Mouse (Mus musculus) ovary, postnatal 36 days (tissue): ENCODE data around the gene Fam129a.
A peak's percentile ranks its signal among the peaks of the same experiment; 100 is the strongest.
"Not testable (repeated sequence)": the region's sequence is repeated elsewhere in the genome, so short reads cannot be mapped to it uniquely, and the experiment has no call there.

Source experiments
- DNase-seq: peaks from one replicate; pipeline ENCODE4 v3.0.0; 2022; ENCODE audit warnings: low spot score, mixed read lengths

The Fam129a gene

DNA sequence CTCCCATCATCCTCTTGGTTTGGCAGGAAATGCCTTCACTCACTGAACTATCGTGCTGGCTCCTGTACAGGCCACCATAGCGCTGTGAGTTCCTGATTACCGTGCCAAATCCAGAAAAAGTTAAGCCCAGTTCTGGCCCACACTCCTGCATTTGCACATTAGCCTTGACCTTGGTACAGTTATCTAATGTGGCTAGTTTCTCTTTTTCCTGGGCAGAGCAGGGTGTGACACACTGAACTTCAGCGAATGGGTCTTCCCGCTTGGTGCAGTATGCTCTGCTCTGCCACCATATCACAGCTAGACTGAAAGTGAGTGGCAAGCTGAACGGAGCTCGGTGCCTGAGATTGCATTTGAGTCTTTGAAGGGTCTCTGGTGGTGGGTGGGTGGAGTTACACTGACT is 128.4 kb downstream of the Fam129a start:
- DNase-seq: no peak

DNA sequence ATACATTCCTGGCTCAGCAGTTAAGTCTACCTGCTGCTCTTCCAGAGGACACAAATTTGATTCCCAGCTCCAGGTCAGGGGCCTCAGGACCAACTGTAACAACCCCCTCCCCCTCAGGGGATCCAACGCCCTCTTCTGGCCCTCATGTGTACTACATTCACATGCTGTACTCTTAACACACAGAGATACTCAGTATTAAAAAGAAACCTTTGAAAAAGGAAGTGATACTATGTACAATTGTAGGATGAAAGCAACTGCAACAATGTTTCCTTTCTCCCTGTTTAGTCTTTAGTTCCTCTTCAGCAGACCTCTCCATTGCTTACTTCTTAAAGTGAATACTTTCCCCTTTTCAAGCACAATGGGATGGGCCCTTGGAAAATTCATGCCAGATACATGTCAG is 131.8 kb downstream of the Fam129a start:
- no peak for DNase-seq

DNA sequence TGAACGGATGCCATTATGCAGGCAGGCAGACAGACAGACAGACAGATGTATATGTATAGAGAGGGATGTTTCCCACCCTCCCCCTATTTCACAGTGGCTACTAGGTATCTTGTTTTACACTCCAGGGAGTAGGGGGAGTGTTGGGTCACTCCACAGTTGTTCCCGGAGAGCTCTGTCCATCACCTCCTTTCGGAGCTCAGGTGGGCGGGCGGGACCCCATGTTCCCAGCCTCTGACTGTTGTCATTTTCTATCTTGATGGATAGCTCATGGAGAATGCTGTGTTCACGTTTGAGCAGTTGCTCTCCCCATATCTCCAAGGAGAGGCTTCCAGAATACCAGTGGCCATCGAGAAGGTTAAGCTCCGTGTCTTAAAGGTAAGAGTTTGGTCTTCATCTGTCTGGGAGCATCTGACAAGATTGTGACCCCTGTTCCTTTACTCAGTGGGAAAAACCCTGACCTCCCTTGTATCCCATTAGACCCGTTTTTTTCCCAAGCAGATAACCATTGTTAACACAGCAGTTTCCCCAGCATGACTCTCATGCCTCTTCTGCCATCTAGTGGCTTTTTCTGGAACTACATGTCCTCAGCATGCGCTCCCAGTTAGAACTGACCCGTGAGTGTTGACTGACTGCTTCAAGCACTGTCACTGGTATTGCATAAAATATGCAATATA is 134.9 kb downstream of the Fam129a start:
- DNase-seq: peak; percentile 53

DNA sequence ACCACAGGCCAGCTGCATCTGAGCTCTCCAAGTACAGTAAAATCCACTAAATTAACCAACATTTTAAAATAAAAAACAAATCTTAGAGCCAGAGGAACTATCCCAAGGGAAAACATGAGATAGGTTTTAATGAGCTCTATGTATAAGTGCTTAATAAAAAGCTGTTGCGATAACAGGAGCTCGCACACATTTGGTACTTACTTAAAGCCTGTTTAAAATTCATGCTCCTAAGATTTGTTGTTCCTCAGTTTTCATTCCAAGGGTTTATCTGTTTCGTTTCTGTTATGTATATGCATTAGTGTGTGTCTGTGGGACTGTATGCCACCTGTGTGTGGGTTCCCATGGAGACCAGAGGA is 135.4 kb downstream of the Fam129a start:
- DNase-seq: no peak

DNA sequence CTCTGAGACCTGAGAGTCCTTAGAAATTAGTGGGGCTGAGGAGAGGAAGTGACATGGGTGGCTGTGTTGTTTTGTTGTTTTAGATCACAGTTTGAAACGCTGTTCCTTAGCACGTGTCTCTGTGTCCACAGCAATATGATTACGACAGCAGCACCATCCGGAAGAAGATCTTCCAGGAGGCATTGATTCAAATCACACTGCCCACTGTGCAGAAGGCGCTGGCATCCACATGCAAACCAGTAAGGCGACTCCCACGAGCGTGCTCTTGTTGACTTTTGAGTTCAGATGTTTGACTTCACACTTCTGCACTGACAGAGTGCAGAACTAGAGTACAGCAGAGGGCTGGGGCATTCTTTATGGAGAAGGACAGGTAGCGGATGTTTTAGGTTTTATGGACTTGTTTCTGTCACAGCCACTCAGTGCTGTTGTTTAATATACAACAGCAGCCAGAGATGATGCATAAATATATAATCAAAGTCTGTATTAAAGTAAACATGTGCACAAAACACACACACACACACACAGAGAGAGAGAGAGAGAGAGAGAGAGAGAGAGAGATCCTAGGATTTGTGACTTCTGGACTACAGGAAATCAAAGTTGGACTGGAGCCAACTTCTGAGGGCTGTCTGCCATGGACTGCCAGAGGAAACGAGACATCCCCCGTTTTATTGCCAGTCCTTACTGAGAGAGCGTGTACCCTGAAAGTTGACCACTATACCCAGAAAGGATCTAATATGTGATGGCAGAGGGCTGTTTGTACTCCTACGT is 138.2 kb downstream of the Fam129a start:
- no peak for DNase-seq

DNA sequence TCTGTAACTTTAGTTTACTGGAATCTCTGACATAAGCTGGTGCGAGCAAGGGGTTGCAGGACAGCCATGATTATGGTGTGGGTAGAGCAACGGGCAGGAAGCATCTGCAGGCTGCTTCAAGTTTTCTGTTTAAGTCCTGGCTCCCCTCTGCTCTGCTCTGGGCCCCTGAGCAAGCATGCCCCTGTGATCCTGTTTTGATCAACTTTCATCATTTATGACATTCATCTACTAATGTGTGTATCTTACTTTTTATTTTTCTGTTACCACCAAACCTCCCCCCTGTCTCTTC is 138.7 kb downstream of the Fam129a start:
- no peak for DNase-seq

DNA sequence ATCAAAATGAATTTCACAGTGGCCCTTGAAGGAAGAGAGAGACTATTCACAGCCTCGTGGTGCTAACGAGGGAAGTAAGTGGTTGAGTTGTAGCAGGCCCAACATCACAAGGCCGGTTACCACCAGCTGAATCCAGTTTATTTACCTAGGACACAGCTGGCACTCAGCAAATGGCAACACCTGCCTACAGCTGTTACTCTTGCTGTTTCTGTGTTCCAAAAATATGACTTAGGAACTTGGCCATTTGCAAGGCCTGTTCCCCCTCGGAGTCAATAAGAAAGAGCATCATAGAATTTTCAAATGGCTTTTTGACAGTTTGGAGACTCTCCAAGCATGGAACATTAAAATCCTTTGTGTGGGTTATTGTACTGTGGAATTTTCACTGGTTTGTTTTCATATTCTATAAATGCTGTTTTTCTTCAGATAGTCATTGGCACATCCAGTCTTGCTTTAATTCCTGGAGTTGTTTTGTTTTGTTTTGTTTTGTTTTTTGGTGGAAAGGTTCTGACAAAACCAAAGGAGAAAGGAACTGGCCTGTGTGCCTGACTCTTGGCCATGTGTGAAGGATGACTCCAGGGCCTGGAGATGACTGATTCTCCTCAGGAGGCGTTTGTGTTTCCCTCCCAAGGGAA is 139.6 kb downstream of the Fam129a start:
- no peak for DNase-seq

DNA sequence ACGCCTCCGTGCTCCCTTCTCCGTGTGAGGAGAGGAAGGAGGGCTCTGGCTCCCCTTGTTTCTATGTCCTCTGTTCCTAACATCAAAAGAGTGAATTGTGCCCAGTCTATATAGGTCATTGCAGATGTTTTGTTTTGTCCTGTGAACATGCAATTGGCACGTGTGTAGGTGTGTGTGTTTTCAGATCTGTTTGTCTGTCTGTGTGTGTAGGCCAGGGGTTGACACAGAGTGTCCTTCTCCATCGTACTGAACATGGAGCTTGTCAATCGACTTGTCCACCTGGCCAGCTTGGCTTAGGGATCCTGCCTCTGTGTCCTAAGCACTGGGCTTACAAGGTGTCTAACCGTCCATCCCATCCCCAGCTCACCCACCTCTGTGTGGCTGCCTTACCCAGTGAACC is 140.1 kb downstream of the Fam129a start:
- no peak for DNase-seq

DNA sequence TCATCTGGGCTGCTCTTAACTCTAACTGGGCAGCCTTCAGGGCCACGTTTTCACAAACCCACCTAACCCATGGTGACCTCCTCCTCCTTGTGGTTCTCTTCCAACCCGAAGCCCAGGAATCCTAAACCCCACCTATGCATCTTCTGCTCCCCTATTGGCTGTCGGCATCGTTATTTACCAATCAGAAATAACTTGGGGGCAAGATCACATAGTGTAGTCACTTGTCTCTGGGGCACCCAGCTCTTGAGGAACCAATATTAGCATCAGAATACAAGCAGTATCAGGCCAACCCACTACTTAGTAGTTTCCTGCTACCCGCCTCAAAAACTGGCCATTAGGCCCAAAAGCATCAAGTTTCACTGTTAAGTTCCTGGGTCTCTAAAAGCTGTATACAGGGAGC is 141.7 kb downstream of the Fam129a start:
- no peak for DNase-seq

DNA sequence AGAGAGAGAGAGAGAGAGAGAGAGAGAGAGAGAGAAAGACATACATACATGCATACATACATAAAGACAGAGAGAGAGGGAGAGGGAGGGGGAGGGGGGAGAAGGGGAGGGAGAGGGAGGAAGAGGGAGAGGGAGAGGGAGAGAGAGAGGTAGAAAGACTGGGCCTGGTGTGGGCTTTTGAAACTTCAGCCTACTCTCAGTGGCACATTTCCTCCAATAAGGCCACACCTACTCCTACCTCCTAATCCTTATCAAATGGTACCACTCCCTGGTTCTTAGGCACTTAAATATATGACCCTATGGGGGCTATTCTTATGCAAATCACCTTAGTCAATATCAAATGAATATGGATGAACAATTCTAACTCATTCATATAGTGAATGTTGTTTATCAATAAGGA is 142.6 kb downstream of the Fam129a start:
- no peak for DNase-seq

DNA sequence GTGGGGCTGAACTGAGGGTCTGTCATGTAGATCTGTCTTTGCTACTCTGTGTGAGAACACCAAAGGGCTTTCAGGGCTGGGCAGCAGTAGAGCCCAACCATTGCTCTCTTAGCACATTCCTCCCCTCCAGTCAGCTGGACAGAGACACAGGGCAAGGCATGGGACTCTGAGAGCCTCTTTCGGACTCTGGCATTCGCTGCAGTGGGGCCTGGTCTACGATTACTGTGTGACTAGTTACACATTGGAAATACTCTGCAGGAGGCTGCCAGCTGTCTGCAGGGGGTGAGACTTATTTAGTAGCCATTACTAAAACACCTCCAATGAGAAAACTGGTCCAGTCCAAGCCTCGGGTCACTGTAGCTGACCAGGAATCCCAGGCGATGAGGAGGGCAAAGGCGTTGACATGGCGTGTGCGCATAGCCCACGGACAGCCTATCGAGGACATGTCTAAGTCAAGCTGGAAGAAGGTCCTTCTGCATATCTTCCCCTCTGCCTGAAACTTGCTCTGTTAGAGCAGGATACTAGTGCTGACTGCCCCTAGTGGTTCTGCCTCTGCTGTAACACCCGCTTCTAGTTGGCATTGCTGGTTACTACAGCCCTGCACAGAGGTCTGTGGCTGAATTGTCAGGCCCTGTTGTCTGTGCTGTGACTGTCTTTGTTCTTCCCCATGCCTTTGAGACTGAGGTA is 145.2 kb downstream of the Fam129a start:
- no peak for DNase-seq

DNA sequence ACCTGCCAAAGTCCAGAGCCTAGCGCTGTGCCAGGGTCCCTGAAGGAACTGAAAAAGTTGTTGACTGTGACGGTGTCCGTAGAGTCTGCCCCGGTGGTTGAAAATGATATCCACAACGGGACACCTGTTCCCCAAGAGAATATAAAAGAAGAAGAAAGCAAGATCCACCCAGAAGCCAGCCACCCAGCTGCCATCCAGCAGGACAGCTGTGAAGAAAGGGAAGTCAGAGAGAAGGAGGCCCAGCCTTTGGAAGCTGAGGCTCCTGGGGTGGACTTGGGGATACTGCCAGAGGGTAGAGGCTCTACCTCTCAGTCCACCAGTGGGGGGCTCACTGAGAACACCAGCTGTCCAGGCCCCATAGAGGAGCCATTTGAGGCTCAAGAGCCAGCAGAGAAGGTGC is 146.6 kb downstream of the Fam129a start:
- DNase-seq: no peak

DNA sequence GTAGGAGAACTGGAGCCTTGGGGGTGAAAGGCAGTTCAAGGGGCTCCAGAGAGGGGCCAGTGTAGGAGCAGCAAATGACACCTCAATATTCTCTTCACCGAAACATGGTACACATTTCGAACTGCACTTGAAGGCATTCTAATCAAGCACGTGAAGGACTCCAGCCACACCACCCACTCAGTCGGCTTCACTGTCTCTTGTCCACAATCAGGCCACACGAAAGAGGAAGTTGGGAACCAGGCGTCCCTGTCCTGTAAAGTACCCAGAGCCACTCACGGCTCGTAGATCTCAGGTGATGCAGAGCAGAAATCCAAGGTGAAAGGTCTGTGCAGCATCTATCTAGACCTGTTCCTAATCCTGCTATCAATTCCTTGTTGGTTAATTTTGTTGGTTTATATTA is 147.6 kb downstream of the Fam129a start:
- no peak for DNase-seq

DNA sequence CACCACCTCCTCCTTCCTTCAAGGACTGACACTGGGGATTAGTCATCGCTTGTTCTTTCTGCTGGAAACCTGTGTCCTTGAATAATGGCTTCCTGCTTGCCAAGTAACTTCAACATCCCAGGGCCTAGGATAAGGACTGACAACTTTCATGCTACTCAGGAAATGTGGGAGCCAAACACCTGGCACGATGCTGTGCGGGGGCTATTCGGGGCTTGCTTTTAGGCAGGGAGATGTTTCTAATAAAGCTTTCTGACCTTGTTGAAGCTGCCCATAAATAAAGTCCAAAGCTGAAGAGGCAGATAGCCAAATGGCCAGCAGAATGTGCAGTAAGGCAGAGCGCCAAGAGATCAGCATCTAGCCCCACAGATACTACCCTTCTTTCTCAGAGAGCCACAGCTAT is 148.9 kb downstream of the Fam129a start:
- DNase-seq: peak; percentile 43

DNA sequence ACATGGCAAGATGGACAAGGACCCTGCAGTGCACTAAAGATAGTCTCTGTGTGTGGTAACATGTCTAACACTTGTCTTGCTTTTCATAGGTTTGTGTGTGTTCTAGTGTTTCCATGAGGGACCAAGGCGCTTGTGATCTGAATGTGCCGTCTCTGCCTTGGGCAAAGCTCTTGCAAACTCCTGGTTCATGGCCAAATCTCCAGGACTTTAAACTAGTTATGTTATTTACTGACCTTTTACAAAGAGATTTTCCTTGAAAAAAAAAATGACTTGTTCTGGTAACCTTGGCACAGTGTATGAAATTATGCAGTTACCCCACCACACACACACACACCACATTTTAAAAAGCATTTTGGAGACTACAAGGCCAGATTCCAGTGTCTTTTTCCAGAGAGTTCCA is 149.6 kb downstream of the Fam129a start:
- DNase-seq: no peak

DNA sequence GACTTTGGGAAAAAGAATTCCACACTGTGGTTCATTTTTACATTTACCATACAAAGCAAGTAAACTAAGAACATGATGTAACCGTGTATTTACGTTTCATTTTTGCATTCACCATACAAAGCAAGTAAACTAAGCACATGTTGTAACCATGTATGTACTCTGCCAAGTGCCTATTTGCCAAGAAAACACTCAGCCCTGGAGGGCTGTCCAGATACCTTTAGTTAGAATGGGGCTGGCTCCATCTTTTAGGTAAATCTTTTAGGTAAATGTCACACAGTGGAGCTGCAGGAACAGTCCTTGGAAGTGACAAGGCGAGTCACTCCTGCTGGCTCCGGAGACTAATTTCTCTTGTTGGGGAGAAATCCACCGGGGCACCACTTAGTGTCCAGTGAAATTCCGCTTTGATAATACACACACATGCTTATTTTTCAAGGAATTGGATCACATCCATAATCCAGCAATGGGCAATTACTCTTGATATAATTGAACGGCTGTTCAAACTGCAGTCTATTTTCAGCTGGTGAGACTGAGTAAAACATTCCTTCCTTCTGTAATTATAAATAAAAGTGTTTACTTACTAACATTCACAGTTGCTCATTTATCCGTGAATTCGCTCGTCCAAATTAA is 150.5 kb downstream of the Fam129a start:
- no peak for DNase-seq

DNA sequence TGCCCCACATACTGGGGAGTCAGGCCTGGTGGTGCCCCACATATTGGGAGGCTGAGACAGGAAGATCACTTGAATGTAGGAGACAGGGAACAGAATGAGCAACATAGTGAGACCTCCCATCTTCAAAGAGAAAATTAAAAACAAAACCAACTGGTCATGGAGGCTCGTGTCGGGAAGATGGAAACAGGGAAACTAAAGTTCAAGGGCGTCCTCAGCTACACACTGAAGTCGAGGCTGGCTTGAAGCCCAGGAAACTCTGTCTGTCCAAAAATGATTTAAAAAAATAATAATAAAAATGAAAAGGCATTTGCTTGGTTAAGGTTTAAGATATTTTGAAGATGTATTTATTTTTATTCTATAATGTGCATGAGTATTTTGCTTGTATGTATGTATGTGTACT is 152.8 kb downstream of the Fam129a start:
- no peak for DNase-seq

DNA sequence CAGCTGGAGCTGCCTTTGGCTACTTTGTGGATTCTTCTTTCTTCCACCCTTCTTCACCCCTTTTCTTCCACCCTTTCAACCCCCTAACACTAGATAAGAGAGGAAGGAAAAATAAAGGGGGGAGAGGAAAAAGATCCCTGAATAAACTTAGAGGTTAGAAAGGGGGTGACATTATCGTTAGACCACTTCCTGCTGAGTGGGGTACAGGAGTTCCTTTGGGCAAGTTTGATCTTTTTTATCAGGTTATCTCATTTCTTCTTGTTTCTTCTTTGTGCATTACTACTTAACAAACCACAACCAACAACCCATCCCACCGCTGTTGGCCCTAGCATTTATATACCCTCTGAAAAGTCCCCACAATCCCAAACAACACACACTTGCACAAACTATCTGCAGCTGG is 154.6 kb downstream of the Fam129a start:
- no peak for DNase-seq

DNA sequence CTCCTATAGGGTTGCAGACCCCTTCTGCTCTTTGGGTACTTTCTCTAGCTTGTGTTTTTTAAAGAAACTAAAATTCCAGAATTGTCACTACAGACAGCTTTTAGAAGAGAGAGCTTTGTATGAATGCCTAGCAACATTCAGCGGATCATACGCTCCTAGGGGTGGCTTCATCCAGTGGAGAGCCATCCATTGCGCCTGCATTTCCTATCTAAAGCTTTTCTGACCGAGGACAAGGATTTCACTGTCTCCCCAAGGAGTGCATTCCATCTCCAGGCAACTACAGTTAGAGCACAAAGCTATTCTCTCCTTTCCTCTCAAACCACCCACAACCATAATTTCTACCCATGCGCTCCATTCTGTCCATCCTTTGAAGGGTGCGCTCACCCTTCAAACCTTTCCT is 155.4 kb downstream of the Fam129a start:
- no peak for DNase-seq

DNA sequence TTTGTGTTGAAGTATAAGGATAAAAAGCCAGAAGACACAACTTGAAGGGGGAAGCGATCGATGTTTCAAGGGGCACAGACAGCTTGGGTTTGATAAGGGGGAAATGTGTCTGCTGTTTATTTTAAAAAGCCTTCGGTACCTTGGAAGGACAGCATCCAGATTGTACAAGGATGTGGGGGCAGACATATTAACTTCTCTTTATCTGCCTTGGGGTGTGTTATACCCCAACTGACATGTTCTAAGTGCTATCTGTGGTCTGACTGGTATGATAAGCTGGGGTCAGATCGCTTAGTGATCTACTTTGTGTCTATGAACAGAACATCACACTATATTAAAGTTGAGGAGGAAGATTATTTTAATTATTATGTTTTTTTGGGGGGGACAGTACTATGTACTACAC is 157.2 kb downstream of the Fam129a start:
- DNase-seq: no peak

DNA sequence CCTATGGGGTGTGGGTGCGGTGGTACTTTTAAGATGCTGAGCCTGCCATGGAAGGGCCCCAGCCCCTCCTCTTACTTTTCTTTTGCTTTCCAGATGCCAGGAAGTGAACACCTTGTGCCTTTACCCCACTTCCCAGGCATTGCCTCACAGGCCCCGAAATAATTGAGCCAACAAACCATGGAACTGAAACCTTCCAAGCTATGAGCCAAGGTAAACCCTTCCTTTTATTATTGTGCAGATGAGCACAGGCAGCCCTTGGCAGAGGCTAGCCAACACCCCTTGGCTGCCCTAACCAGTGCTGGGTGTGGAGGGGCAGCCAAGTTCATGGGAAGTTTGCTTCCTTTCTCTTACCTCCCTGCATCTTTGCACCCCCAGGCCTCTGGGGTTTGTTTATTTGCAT is 166.2 kb downstream of the Fam129a start:
- no peak for DNase-seq

DNA sequence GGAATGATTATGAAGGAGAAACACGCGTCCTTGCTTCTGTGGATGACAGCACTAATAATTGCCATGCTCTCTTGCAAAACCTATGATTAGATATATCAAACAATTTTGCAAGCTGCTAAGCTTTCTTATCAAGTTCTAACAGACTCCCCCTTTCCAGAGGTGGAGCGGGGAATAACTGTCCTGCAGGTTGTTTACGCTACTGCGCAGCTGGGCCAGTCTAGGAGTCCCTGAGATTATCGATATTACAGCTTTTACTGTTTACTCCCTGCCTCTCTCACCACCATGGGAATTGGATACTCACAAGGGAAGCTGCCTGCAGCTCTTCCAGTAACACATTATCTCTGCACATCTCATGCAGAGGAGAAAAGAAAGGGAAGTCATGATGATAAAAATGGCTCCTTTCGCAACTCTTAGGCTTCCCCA is 170.2 kb downstream of the Fam129a start:
- no peak for DNase-seq

DNA sequence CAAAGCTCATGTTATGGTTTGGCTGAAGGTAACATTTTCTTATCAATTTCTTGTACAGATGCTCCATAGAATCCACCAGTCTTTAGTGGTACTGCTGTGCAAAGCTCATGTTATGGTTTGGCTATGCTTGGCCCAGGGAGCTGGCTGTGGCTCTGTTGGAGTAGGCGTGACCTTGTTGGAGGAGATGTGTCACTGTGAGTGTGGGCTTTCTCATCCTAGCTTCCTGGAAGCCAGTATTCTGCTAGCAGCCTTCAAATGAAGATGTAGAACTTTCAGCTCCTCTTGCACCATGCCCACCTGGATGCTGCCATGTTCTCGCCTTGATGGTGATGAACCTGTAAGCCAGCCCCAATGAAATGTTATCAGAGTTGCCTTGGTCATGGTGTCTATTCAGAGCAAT is 178.9 kb downstream of the Fam129a start:
- DNase-seq: not testable (repeated sequence)
